Mouse (Mus musculus): ENCODE data around the gene Slc30a2. TPM values are rescaled to one million over a fixed set of nuclear protein-coding genes. Genes with fewer than 3 reads are reported as not detected.

The Slc30a2 gene
- polyA plus RNA-seq, 1 experiment from 2014 or later, result 0.06 TPM

DNA sequence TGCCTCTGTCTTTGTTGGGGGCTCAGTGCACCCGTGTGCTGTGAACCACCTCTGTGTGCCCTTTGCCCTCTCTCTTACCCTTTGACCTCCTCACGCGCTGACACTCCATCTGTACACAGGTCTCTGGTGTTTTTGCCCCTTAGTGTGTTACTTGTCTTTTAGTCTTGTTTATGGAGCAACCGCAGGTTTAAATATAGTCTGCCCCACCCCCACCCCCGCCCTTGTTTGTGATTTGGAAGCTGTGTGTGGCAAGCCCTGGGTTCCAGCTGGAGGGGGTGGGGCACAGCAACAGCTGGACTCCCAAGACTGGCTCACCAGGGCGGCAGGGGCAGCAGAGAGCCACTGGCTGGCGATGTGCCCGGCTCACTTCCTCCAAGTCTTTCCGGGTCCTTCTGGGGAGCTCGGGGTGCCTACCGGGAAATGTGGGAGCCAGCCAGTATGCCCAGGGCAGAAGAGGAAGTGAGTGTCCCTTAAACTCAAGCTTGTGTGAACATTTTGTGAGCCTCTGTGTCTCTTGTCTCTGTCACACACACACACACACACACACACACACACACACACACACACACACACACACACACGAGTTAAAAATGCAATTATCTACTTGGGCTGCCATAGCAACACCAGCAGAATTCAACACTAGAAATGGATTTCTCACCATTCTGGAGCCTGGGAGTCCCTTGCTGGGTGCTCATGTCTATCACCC lies 35.5 kb upstream of the Slc30a2 start:
- H3K4me1 ChIP-seq (replicated peaks), result peaks cover 7% of the 10 kb centered on the region; the same call in 1 of the 2 replicates
- WGBS (ENCODE audit: insufficient replicate concordance), result 12% methylated on average over 12 of the region's 12 CpGs
- ATAC-seq (ENCODE audit: insufficient read depth), result peak; percentile 56
- H3K9me3 ChIP-seq (replicated peaks), result no peaks in the 10 kb centered on the region
- no peaks in the 10 kb centered on the region for H3K27me3 ChIP-seq
- H3K4me2 ChIP-seq, result peak overlapping the region; percentile 41
- H3K9ac ChIP-seq, result no peak overlapping the region
- H3K27ac ChIP-seq (replicated peaks), result no peak overlapping the region
- H3K36me3 ChIP-seq (replicated peaks), result no peaks in the 10 kb centered on the region
- no peak overlapping the region for H3K4me3 ChIP-seq (replicated peaks)

- Histone ChIP-seq H3K36me3 (replicated peaks) (no peaks in the 10 kb centered on the region), H3K4me2 (no peak overlapping the region), H3K4me1 (replicated peaks) (peaks cover 7% of the 10 kb centered on the region; the same call in 1 of the 2 replicates), H3K9ac (no peak overlapping the region), H3K27me3 (no peaks in the 10 kb centered on the region), H3K4me3 (replicated peaks) (no peak overlapping the region), H3K9me3 (replicated peaks) (0 out of 2 replicates have a peak, but pooled peaks cover 4% of the 10 kb centered on the region), H3K27ac (replicated peaks) (no peak overlapping the region)
- 64% methylated on average over 7 of the region's 7 CpGs for WGBS (ENCODE audit: insufficient replicate concordance)
- ATAC-seq (ENCODE audit: insufficient read depth), result no peak
Measured at GRCm38 (mm10) chr4:134310106-134310505, 32.9 kb upstream of the Slc30a2 start.

GRCm38 (mm10) chr4:134310656-134311055 lies 32.3 kb upstream of the Slc30a2 start:
- Histone ChIP-seq H3K9ac (no peak overlapping the region), H3K4me3 (replicated peaks) (no peak overlapping the region), H3K27ac (replicated peaks) (no peak overlapping the region), H3K4me2 (no peak overlapping the region), H3K36me3 (replicated peaks) (no peaks in the 10 kb centered on the region), H3K27me3 (peaks cover 3% of the 10 kb centered on the region; the same call in 1 of the 2 replicates), H3K9me3 (replicated peaks) (0 out of 2 replicates have a peak, but pooled peaks cover 4% of the 10 kb centered on the region), H3K4me1 (replicated peaks) (peaks cover 7% of the 10 kb centered on the region; the same call in 1 of the 2 replicates)
- WGBS (ENCODE audit: insufficient replicate concordance), result 78% methylated on average over 9 of the region's 9 CpGs
- ATAC-seq (ENCODE audit: insufficient read depth), result no peak

DNA sequence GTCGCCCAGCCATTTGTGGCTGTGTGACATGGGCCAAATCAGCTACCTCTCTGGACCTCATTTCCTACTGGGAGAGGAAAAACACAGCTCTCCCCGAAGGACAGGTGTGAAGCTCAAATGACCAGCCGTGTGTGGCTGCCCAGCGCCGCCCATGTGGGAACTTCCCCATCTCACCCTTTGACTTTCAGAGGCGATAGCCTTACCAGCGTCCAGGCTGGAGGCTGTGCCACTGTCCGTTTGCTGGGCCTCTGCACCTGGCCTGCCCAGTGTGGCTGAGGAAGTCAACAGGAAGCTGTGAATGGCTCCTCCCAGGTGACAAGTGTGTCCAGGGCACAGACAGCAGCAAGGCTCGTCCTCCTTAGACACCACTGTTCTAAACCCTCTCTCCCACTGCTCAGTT lies 31.2 kb upstream of the Slc30a2 start:
- Histone ChIP-seq H3K4me1 (replicated peaks) (peaks cover 7% of the 10 kb centered on the region; the same call in 1 of the 2 replicates), H3K4me3 (replicated peaks) (no peak overlapping the region), H3K36me3 (replicated peaks) (no peaks in the 10 kb centered on the region), H3K27me3 (peaks cover 4% of the 10 kb centered on the region; the same call in 1 of the 2 replicates), H3K9ac (no peak overlapping the region), H3K4me2 (no peak overlapping the region), H3K27ac (replicated peaks) (no peak overlapping the region), H3K9me3 (replicated peaks) (0 out of 2 replicates have a peak, but pooled peaks cover 4% of the 10 kb centered on the region)
- WGBS (ENCODE audit: insufficient replicate concordance), result 66% methylated on average over 9 of the region's 9 CpGs
- ATAC-seq (ENCODE audit: insufficient read depth), result no peak

- H3K4me1 ChIP-seq (replicated peaks), result peaks cover 5% of the 10 kb centered on the region; the same call in 1 of the 2 replicates
- whole genome bisulfite sequencing (ENCODE audit: insufficient replicate concordance), result 72% methylated on average over 5 of the region's 5 CpGs
- no peak for ATAC-seq (ENCODE audit: insufficient read depth)
- H3K27ac ChIP-seq (replicated peaks), result no peak overlapping the region
- H3K27me3 ChIP-seq, result peaks cover 4% of the 10 kb centered on the region; the same call in 1 of the 2 replicates
- no peak overlapping the region for H3K4me2 ChIP-seq
- no peak overlapping the region for H3K4me3 ChIP-seq (replicated peaks)
- H3K36me3 ChIP-seq (replicated peaks), result no peaks in the 10 kb centered on the region
- H3K9ac ChIP-seq, result no peak overlapping the region
- H3K9me3 ChIP-seq (replicated peaks), result 0 out of 2 replicates have a peak, but pooled peaks cover 4% of the 10 kb centered on the region
Measured at GRCm38 (mm10) chr4:134312341-134312740, 30.6 kb upstream of the Slc30a2 start.

DNA sequence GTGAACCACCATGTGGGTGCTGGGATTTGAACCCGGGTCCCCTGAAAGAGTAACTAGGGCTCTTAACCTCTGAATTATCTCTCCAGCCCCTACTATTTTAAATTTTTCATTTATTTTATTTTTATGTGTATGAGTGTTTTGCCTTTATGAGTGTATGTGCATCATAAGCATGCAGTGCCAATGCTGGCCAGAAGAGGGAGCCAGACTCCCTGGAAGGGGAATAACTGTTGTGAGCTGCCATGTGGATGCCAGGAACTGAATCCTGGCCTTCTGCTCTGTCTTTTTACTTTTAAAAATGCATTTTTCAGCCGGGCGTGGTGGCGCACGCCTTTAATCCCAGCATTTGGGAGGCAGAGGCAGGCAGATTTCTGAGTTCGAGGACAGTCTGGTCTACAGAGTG lies 30.1 kb upstream of the Slc30a2 start:
- no peaks in the 10 kb centered on the region for H3K36me3 ChIP-seq (replicated peaks)
- ATAC-seq (ENCODE audit: insufficient read depth), result no peak
- H3K9me3 ChIP-seq (replicated peaks), result 0 out of 2 replicates have a peak, but pooled peaks cover 4% of the 10 kb centered on the region
- no peak overlapping the region for H3K9ac ChIP-seq
- no peaks in the 10 kb centered on the region for H3K4me1 ChIP-seq (replicated peaks)
- H3K27me3 ChIP-seq, result peaks cover 4% of the 10 kb centered on the region; the same call in 1 of the 2 replicates
- H3K27ac ChIP-seq (replicated peaks), result no peak overlapping the region
- WGBS (ENCODE audit: insufficient replicate concordance), result 83% methylated on average over 6 of the region's 6 CpGs
- H3K4me3 ChIP-seq (replicated peaks), result no peak overlapping the region
- no peak overlapping the region for H3K4me2 ChIP-seq

GRCm38 (mm10) chr4:134314081-134314655 lies 28.8 kb upstream of the Slc30a2 start:
- Histone ChIP-seq H3K36me3 (replicated peaks) (no peaks in the 10 kb centered on the region), H3K9me3 (replicated peaks) (0 out of 2 replicates have a peak, but pooled peaks cover 4% of the 10 kb centered on the region), H3K4me3 (replicated peaks) (no peak overlapping the region), H3K9ac (no peak overlapping the region), H3K4me2 (no peak overlapping the region), H3K27ac (replicated peaks) (no peak overlapping the region), H3K27me3 (peaks cover 4% of the 10 kb centered on the region; the same call in 1 of the 2 replicates), H3K4me1 (replicated peaks) (no peaks in the 10 kb centered on the region)
- WGBS (ENCODE audit: insufficient replicate concordance), result 58% methylated on average over 4 of the region's 4 CpGs
- ATAC-seq (ENCODE audit: insufficient read depth), result no peak

DNA sequence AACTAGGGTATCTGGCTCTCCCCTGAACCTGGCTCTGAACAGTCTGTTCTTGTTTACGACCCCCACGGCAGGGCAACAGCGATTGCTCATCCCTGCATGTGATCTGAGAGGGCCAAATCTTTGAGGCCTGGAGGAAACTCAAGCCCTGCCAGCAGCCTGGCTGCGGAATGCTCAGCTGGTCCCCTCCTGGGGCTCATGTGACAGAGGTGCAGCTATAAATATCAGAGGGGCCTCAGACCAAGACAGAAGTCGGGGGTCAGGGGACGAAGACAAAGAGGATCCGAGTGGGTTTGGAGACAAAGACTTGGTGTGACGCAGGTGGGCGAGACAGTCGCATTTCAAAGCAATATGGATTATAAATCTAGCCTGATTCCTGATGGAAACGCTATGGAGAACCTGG lies 28.1 kb upstream of the Slc30a2 start, which contains the start of gene Trim63:
Gene Trim63 (plus strand): TSS at position 245 of the 400 bp plus-strand sequence.
- no peaks in the 10 kb centered on the region for H3K36me3 ChIP-seq (replicated peaks)
- no peak within 1 kb of the TSS for H3K27ac ChIP-seq (replicated peaks)
- H3K4me1 ChIP-seq (replicated peaks), result no peaks in the 10 kb centered on the region
- no peak within 1 kb of the TSS for H3K9ac ChIP-seq
- H3K4me3 ChIP-seq (replicated peaks), result no peak within 1 kb of the TSS
- 0 out of 2 replicates have a peak, but pooled peaks cover 4% of the 10 kb centered on the region for H3K9me3 ChIP-seq (replicated peaks)
- peaks cover 4% of the 10 kb centered on the region; the same call in 1 of the 2 replicates for H3K27me3 ChIP-seq
- 39% methylated on average over 11 of the region's 11 CpGs for WGBS (ENCODE audit: insufficient replicate concordance)
- no peak for ATAC-seq (ENCODE audit: insufficient read depth)
- H3K4me2 ChIP-seq, result no peak within 1 kb of the TSS

DNA sequence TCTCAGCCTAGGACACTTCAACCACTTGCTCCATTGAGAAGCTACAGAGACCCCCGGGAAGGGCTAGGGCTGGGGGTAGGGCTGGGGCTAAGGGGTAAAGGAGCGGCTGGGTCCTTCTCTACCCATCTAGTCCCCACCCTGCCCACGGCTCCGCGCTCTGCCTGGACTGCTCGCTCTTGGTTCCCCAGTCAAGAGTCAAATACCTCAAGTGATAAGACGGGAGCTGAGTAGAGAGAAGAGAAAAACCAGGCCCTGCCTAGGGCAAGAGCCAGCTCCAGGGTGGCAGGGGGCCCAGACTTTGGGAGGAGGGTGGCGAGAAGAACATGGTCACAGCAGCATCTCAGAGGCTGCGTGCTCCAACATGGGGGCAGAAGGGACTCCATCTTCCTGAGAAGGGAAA lies 27.5 kb upstream of the Slc30a2 start:
- 59% methylated on average over 9 of the region's 9 CpGs for WGBS (ENCODE audit: insufficient replicate concordance)
- no peaks in the 10 kb centered on the region for H3K36me3 ChIP-seq (replicated peaks)
- H3K4me2 ChIP-seq, result no peak overlapping the region
- H3K27me3 ChIP-seq, result peaks cover 4% of the 10 kb centered on the region; the same call in 1 of the 2 replicates
- no peaks in the 10 kb centered on the region for H3K4me1 ChIP-seq (replicated peaks)
- ATAC-seq (ENCODE audit: insufficient read depth), result no peak
- H3K27ac ChIP-seq (replicated peaks), result no peak overlapping the region
- H3K4me3 ChIP-seq (replicated peaks), result no peak overlapping the region
- H3K9me3 ChIP-seq (replicated peaks), result 0 out of 2 replicates have a peak, but pooled peaks cover 4% of the 10 kb centered on the region
- H3K9ac ChIP-seq, result no peak overlapping the region

DNA sequence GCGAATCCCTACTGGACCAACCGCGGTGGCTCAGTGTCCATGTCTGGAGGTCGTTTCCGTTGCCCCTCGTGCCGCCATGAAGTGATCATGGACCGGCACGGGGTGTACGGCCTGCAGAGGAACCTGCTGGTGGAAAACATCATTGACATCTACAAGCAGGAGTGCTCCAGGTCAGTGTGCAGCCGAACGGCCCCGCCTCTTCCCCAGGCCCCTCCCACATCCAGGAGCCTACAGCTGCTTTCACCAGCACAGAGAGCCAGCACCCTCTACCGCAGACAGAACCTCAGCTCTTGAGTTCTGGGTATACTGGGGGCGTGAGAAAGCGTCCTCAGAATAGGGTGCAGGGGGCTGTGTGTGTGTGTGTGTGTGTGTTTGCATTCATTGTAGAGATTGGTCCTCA lies 26.6 kb upstream of the Slc30a2 start:
- Histone ChIP-seq H3K4me2 (no peak overlapping the region), H3K9ac (no peak overlapping the region), H3K4me3 (replicated peaks) (no peak overlapping the region), H3K27me3 (peaks cover 4% of the 10 kb centered on the region; the same call in 1 of the 2 replicates), H3K27ac (replicated peaks) (no peak overlapping the region), H3K4me1 (replicated peaks) (no peaks in the 10 kb centered on the region), H3K9me3 (replicated peaks) (0 out of 2 replicates have a peak, but pooled peaks cover 4% of the 10 kb centered on the region), H3K36me3 (replicated peaks) (no peaks in the 10 kb centered on the region)
- no peak; the same call in 1 of the 2 replicates for ATAC-seq (ENCODE audit: insufficient read depth)
- WGBS (ENCODE audit: insufficient replicate concordance), result 38% methylated on average over 16 of the region's 16 CpGs

GRCm38 (mm10) chr4:134319074-134319473 lies 23.9 kb upstream of the Slc30a2 start:
- 57% methylated on average over 5 of the region's 5 CpGs for WGBS (ENCODE audit: insufficient replicate concordance)
- Histone ChIP-seq H3K4me2 (no peak overlapping the region), H3K9ac (no peak overlapping the region), H3K4me3 (replicated peaks) (no peak overlapping the region), H3K36me3 (replicated peaks) (no peaks in the 10 kb centered on the region), H3K4me1 (replicated peaks) (no peaks in the 10 kb centered on the region), H3K27ac (replicated peaks) (no peak overlapping the region), H3K27me3 (peaks cover 4% of the 10 kb centered on the region; the same call in 1 of the 2 replicates), H3K9me3 (replicated peaks) (no peaks in the 10 kb centered on the region)
- ATAC-seq (ENCODE audit: insufficient read depth), result no peak
